Mouse (Mus musculus) C2C12 (cell line): Measurements from ENCODE around the gene Atp6ap1l.

ENCODE experiments used
- CTCF ChIP-seq: IDR thresholded peaks from one replicate; pipeline ENCODE4 v1.5.1; 2011; ENCODE audit not compliant: control insufficient read depth, insufficient read depth, insufficient read length
- MAX ChIP-seq: IDR thresholded peaks from one replicate; pipeline ENCODE4 v1.6.1; 2011; ENCODE audit warnings: mild to moderate bottlenecking, control low read depth
- USF1 ChIP-seq: IDR thresholded peaks from one replicate; pipeline ENCODE4 v1.6.1; 2011; ENCODE audit warnings: low read depth, mild to moderate bottlenecking, control low read depth, moderate library complexity

DNA sequence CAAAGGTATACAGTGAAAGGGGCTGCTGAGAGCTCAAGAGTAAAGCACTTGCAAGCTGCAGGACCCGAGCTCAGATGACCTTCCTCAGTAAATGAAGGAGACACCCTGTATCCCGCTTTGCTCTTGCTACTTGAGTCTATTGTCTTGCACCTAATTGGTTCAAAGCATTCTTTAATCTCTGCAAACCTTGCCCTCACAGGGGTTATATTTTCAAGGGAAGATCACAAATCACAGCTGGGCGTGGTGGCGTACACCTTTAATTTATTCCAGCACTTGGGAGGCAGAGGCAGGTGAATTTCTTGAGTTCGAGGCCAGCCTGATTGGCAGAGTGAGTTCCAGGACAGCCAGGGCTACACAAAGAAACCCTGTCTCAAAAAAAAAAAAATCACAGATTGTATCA is 20.0 kb upstream of the Atp6ap1l start:
- TF ChIP-seq CTCF (no peak), USF1 (no peak), MAX (no peak)
